Comparison of ENCODE assay signal across 8 mouse cellular contexts in genomic region chr13:64311266-64311665, GRCm38 (mm10). TPM values are rescaled to one million over a fixed set of nuclear protein-coding genes. Genes with fewer than 3 reads are reported as not detected.
DNase-seq lines count a peak whose midpoint lies in the region; ATAC-seq and TF ChIP-seq lines count a peak whose summit lies in the region.

No protein-coding gene starts in this region.

- peak overlapping the region; percentile 84 for H3K4me3 ChIP-seq in layer of hippocampus, adult 2 months
- no peak overlapping the region for H3K4me3 ChIP-seq in forebrain, embryonic 16.5 days (replicated peaks; ENCODE audit: low read length)
- peak overlapping the region; percentile 77 for H3K4me3 ChIP-seq in liver, embryonic 12.5 days
- H3K4me3 ChIP-seq in neural tube, embryonic 14.5 days (ENCODE audit: low read depth, low read length), result peak overlapping the region; percentile 66; the same call in 1 of the 2 replicates

- H3K9me3 ChIP-seq in forebrain, embryonic 16.5 days (ENCODE audit: control insufficient read depth, low read length), result no peaks in the 10 kb centered on the region
- no peaks in the 10 kb centered on the region for H3K9me3 ChIP-seq in liver, embryonic 12.5 days (replicated peaks)
- no peaks in the 10 kb centered on the region for H3K9me3 ChIP-seq in neural tube, embryonic 14.5 days (ENCODE audit: control insufficient read depth, low read length)

- peak overlapping the region; percentile 95; the same call in 1 of the 2 replicates for H3K27ac ChIP-seq in layer of hippocampus, adult 2 months
- H3K27ac ChIP-seq in forebrain, embryonic 16.5 days (ENCODE audit: low read length), result no peak overlapping the region
- no peak overlapping the region for H3K27ac ChIP-seq in liver, embryonic 12.5 days
- no peak overlapping the region for H3K27ac ChIP-seq in neural tube, embryonic 14.5 days (ENCODE audit: low read depth, low read length)

- peak overlapping the region; percentile 68 for H3K4me2 ChIP-seq in forebrain, embryonic 16.5 days (ENCODE audit: low read length)
- H3K4me2 ChIP-seq in liver, embryonic 12.5 days, result peak overlapping the region; percentile 73
- peak overlapping the region; percentile 53; the same call in 1 of the 2 replicates for H3K4me2 ChIP-seq in neural tube, embryonic 14.5 days (ENCODE audit: low read depth, low read length)

- no peak for ATAC-seq in forebrain, embryonic 16.5 days
- no peak for ATAC-seq in liver, embryonic 12.5 days
- no peak for ATAC-seq in neural tube, embryonic 14.5 days (ENCODE audit: low read depth)
- no peak for ATAC-seq in CD4-positive, CD25-positive, alpha-beta regulatory T cell, adult 4 months

- H3K36me3 ChIP-seq in forebrain, embryonic 16.5 days (ENCODE audit: control insufficient read depth, insufficient read depth), result no peaks in the 10 kb centered on the region
- H3K36me3 ChIP-seq in liver, embryonic 12.5 days, result peaks cover 20% of the 10 kb centered on the region
- H3K36me3 ChIP-seq in neural tube, embryonic 14.5 days (ENCODE audit: control insufficient read depth, insufficient read depth, low read length), result no peaks in the 10 kb centered on the region

- no peak for DNase-seq in layer of hippocampus, adult 2 months (ENCODE audit: low spot score in 2 of 2)
- no peak for DNase-seq in layer of hippocampus, postnatal 36 days
- no peak for DNase-seq in right cerebral cortex, adult 2 months (ENCODE audit: low spot score in 2 of 2)
- no peak for DNase-seq in spleen, adult 12 weeks (ENCODE audit: low spot score)

- no peak overlapping the region for H3K9ac ChIP-seq in forebrain, embryonic 16.5 days (replicated peaks; ENCODE audit: low read depth, low read length)
- peak overlapping the region; percentile 85 for H3K9ac ChIP-seq in liver, embryonic 12.5 days
- H3K9ac ChIP-seq in neural tube, embryonic 14.5 days (replicated peaks; ENCODE audit: low read depth, low read length), result no peak overlapping the region

- H3K27me3 ChIP-seq in forebrain, embryonic 16.5 days (replicated peaks; ENCODE audit: control insufficient read depth, insufficient read depth, low read length), result no peaks in the 10 kb centered on the region
- no peaks in the 10 kb centered on the region for H3K27me3 ChIP-seq in liver, embryonic 12.5 days (replicated peaks)
- H3K27me3 ChIP-seq in neural tube, embryonic 14.5 days (ENCODE audit: control insufficient read depth, insufficient read depth, low read length), result no peaks in the 10 kb centered on the region

- no peak for TF ChIP-seq CTCF in layer of hippocampus, adult 2 months (conservative IDR thresholded peaks at IDR 0.05)

- H3K4me1 ChIP-seq in forebrain, embryonic 16.5 days (replicated peaks; ENCODE audit: control insufficient read depth, insufficient read depth, low read length), result no peaks in the 10 kb centered on the region
- H3K4me1 ChIP-seq in liver, embryonic 12.5 days, result peaks cover 42% of the 10 kb centered on the region
- H3K4me1 ChIP-seq in neural tube, embryonic 14.5 days (ENCODE audit: control insufficient read depth, insufficient read depth, low read length), result no peaks in the 10 kb centered on the region

- 100% methylated on average over 1 of the region's 1 CpGs for WGBS in forebrain, embryonic 16.5 days
- 78% methylated on average over 1 of the region's 1 CpGs for WGBS in liver, embryonic 12.5 days (ENCODE audit: insufficient replicate concordance)
- WGBS in neural tube, embryonic 14.5 days, result 75% methylated on average over 1 of the region's 1 CpGs

RNA-seq across cellular contexts. Expression of gene Aaed1, which starts 1.2 kb away (rescaled TPM):
- total RNA-seq in layer of hippocampus, adult 2 months (2021), result 10 to 100 TPM; 15.2 to 16.4 TPM
- 10 to 100 TPM; 16.6 to 19.7 TPM for total RNA-seq in layer of hippocampus, postnatal 36 days (2021)
- polyA plus RNA-seq in forebrain, embryonic 16.5 days (2015; fragmentation: Nextera tagmentation; extraction: Ambion mirVana), result 8.2 and 8.7 TPM in 2 replicates
- 28.2 and 28.6 TPM in 2 replicates for polyA plus RNA-seq in liver, embryonic 12.5 days (2016; fragmentation: Nextera tagmentation; extraction: Ambion mirVana)
- polyA plus RNA-seq in neural tube, embryonic 14.5 days (2014; fragmentation: Nextera tagmentation; extraction: Ambion mirVana), result 11.8 and 15.0 TPM in 2 replicates
- polyA plus RNA-seq in CD4-positive, CD25-positive, alpha-beta regulatory T cell, adult 4 months (2017; shearing (Covaris generic)), result 10 to 100 TPM in 1 of 2 experiments, 1 to 10 TPM in 1; 9.9 to 13.1 TPM

RNA-seq across cellular contexts. Expression of gene Cdc14b, which starts 36.2 kb away (rescaled TPM):
- total RNA-seq in layer of hippocampus, adult 2 months (2021), result 10 to 100 TPM in 1 of 2 experiments, 1 to 10 TPM in 1; 9.8 to 14.2 TPM
- total RNA-seq in layer of hippocampus, postnatal 36 days (2021), result 10 to 100 TPM in 1 of 2 experiments, 1 to 10 TPM in 1; 8.8 to 10.2 TPM
- 1.7 and 2.9 TPM in 2 replicates for polyA plus RNA-seq in forebrain, embryonic 16.5 days (2015; fragmentation: Nextera tagmentation; extraction: Ambion mirVana)
- polyA plus RNA-seq in liver, embryonic 12.5 days (2016; fragmentation: Nextera tagmentation; extraction: Ambion mirVana), result 9.5 and 10.7 TPM in 2 replicates
- 3.5 and 4.0 TPM in 2 replicates for polyA plus RNA-seq in neural tube, embryonic 14.5 days (2014; fragmentation: Nextera tagmentation; extraction: Ambion mirVana)
- 10 to 100 TPM; 10.7 to 11.6 TPM for polyA plus RNA-seq in CD4-positive, CD25-positive, alpha-beta regulatory T cell, adult 4 months (2017; shearing (Covaris generic))

RNA-seq across cellular contexts. Expression of gene Ctsl, which starts 59.4 kb away (rescaled TPM):
- total RNA-seq in layer of hippocampus, adult 2 months (2021), result 100 to 1,000 TPM; 111 to 113 TPM
- 100 to 1,000 TPM; 108 to 112 TPM for total RNA-seq in layer of hippocampus, postnatal 36 days (2021)
- polyA plus RNA-seq in forebrain, embryonic 16.5 days (2015; fragmentation: Nextera tagmentation; extraction: Ambion mirVana), result 114 and 117 TPM in 2 replicates
- polyA plus RNA-seq in liver, embryonic 12.5 days (2016; fragmentation: Nextera tagmentation; extraction: Ambion mirVana), result 108 and 117 TPM in 2 replicates
- polyA plus RNA-seq in neural tube, embryonic 14.5 days (2014; fragmentation: Nextera tagmentation; extraction: Ambion mirVana), result 133 and 173 TPM in 2 replicates
- polyA plus RNA-seq in CD4-positive, CD25-positive, alpha-beta regulatory T cell, adult 4 months (2017; shearing (Covaris generic)), result 1 to 10 TPM; 5.3 to 7.2 TPM

Comparison
In these comparisons a context has a peak if more than half of its experiments do, and no peak if none do; other contexts are left out.
1. RNA of gene Ctsl, which starts 59.4 kb away (polyA plus RNA-seq): 133 to 173 TPM in neural tube, embryonic 14.5 days, 108 to 117 TPM in liver, embryonic 12.5 days and 114 to 117 TPM in forebrain, embryonic 16.5 days; 5.3 to 7.2 TPM in CD4-positive, CD25-positive, alpha-beta regulatory T cell, adult 4 months; every median in the first group is over 10 times any median in the second.
2. Peak in every context shown above with its lines, with median percentiles within 50 percentile points of each other: H3K4me2 ChIP-seq.